Mouse (Mus musculus) cerebellum, postnatal 10 days (tissue): ENCODE data around the gene Spdl1.

Source experiments
- DNase-seq, 2 experiments: peaks; one replicate each; pipeline ENCODE4 v3.0.0; 2021; ENCODE audit warnings: mixed read lengths in 2 of 2

The Spdl1 gene

DNA sequence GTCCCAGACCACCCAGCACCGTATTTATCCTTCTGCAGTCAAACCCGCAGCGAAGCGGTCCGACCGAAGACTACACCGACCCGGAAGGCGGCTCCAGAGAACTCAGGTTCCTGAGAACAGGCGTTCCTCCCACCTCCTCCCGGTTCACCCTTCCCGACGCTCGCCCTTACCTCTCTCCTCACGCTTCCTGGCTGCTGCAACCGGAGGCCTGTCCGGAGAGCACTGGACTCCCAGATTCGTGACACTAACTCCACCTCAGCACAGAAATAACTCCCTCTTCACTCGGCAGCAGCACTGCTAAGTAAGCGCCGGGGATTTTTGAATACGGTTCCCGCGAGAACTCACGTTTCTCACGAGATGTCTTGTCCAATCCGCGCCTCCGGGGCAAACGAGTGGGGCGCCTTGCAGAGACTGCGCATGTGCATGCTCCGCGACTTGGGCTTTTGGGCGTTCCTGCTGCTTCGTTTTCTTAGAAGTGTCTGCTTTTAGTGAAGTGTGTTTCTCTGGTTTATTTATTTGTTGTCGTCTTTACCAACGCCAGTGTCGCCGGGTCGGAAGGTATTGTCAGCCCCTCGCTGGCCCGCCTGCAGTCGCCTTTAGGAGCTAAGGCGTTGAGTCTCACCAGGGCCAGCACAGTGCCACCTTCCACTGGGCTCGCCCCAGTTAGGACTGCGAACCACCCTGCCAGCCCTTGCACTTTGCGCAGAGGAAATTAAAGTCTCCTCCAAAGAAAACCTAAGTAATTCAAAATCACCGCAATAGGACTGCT, at the start of gene Spdl1:
Gene Spdl1, minus strand, starts transcription at position 324 of the 769 bp plus-strand sequence.
- peak; percentile 97 for DNase-seq

DNA sequence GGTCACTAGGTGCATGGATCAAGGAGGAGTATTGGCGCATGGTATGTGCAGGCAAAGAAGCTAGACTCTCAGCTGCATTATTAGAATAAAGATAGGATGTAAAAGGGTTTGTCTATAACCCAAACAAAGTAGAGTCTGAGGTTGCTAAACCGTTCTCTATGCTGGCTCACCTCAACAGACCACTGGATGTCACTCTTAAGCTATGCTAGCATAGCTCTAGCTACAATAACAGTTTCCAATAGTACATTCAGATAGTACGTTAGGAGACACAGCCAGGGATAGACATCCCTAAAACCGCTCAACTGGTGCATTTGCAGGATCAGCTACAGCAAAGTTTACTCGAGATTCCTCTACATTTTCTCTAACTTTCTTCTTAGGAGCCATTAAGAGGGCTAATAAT, 48.1 kb upstream of the Spdl1 start:
- DNase-seq, result peak; percentile 51 to 64

GRCm38 (mm10) chr11:34879678-34880077, 46.2 kb upstream of the Spdl1 start:
- no peak for DNase-seq

- DNase-seq, result peak; percentile 6 to 12
Measured at GRCm38 (mm10) chr11:34873861-34874260, 40.4 kb upstream of the Spdl1 start.

DNA sequence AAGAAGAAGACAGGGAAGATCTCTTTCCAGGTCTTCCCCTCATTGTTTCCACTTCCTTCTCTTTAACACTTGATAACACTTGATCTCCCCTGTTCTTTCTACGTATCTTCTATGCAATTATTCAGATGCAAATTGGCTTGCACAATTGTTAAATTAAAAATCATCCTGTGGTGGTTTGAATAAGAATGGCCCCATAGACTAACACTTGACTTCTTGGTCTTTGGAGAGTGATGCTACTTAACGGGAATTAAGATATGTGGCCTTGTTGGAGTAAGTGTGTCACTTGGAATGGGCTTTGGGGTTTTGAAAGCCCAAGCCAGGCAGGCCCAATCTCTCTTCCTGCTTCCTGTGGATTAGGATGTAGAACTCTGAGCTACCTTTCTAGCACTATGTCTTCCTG, 39.0 kb upstream of the Spdl1 start:
- DNase-seq, result no peak

DNA sequence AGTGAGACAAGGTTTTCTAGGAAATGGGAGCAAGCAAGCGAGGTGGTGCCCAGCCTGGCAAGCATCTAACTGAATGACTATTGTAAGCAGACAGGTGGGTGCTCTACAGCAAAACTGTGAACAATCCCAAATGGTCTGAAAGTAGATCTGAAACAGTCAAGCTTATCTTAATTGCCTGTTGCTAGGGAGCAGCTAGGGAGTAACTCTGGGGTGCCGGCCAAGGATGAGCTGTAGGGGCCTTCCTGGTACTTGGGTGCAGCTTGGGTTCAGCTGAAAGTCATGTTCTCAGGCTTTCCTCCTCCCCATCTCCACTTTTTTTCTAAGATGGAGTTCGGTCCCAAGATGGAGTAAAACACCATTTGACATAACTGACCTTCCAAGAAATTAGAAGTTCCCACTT, 38.5 kb upstream of the Spdl1 start:
- no peak for DNase-seq

DNA sequence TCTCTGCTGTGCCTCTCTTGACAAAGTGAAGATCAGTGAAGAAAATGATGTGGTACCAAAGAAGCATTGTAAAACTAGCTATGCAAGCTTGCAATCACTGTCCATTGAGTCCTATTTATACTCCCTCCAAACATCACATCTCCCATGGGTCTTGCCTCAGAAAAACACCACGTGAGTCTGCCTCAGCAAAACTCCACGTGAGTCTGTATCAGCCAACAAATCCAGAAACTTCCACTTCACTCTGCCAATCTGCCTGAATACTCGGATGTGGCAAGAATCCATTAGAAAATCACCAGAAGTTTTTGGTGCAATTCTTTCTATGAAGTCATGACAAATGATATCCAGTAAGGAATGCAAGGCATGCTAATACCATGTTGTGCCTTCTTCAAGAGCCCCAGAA, 38.0 kb upstream of the Spdl1 start:
- no peak for DNase-seq

GRCm38 (mm10) chr11:34868626-34869025, 35.2 kb upstream of the Spdl1 start:
- peak; percentile 30 to 42 for DNase-seq

- DNase-seq, result no peak
Measured at GRCm38 (mm10) chr11:34865741-34866270, 32.4 kb upstream of the Spdl1 start.

GRCm38 (mm10) chr11:34865181-34865580, 31.7 kb upstream of the Spdl1 start:
- DNase-seq, result no peak

GRCm38 (mm10) chr11:34856652-34857051, 23.2 kb upstream of the Spdl1 start:
- DNase-seq, result no peak

DNA sequence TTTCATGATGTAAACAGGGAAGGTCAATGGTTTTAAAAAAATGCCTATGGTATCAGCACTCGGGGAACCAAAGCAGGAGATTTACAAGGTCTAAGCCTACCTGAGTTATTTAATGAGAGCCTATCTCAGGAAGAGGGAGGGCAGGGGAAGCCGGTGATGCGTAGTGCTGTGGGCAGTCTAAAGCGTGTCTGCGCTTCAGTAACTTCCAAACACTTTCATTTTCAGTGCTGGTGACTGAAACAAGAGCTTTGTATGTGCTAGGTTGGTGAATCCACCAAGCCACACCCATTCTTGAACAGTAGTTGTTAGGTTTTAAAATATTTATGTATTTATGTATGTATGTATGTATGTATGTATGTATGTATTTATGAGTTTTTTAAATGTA, 12.8 kb upstream of the Spdl1 start:
- DNase-seq, result no peak

DNA sequence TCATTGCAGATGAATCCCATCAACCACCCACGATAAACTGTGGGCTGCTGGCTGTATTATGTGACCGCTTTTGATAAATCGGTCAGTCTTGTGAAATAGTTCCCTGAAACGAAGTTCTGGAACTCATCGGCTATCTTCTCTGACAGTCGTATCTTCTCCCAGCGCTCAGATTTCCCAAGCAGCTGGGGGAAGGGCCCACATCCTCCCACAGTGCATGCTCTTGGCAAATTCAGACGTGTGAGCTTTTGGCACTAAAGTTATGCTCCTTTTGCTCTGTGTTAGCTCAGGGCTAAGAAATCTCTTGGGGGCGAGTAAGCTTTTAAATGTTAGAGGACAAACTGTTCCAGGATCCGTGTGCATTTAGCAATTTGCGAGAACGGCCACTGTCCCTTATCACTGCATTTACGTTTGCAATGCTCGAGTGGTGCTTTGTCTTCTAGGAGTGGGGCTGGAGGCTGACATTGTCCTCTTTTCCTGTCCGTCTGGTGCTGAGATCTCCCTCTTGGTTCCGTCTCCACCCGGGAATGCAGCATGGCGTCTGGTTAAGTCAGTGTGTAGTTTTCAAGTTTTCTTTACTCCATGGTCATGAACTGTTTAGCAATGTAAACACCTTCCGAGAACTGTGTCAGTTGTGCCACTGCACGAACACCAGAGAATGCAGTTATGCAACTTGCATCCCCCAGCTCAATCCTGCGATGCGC, 12.3 kb upstream of the Spdl1 start:
- DNase-seq, result no peak

GRCm38 (mm10) chr11:34843517-34843916, 10.1 kb upstream of the Spdl1 start:
- peak; percentile 45 to 73 for DNase-seq

GRCm38 (mm10) chr11:34840283-34840682, 6.8 kb upstream of the Spdl1 start:
- DNase-seq, result no peak

GRCm38 (mm10) chr11:34839051-34839450, 5.6 kb upstream of the Spdl1 start:
- DNase-seq, result no peak

DNA sequence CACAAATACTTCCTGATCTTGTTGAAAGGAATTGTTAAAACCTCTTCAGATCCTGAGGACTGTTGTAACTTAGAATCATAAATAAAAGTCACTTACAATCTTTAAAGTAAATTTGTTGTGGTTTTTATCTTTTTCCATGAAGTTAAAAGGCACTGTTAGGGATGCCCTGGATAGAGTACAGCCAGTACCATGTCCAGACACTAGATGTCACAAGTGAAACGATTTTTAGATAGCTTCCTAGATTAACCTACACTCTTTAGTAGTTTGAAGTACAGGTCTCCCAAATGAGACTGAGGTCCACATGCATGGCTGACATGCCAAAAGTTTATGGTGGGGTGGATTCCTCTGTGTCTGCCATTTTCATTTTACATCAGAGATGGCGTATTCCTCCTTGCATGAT, 2.8 kb upstream of the Spdl1 start:
- peak; percentile 12 to 17 for DNase-seq

- no peak for DNase-seq
Measured at GRCm38 (mm10) chr11:34832678-34833077, 763 bp downstream of the Spdl1 start.

GRCm38 (mm10) chr11:34827803-34828202, 5.6 kb downstream of the Spdl1 start:
- DNase-seq, result no peak

- DNase-seq, result no peak
Measured at GRCm38 (mm10) chr11:34826940-34827339, 6.5 kb downstream of the Spdl1 start.

GRCm38 (mm10) chr11:34824791-34825190, 8.7 kb downstream of the Spdl1 start:
- DNase-seq, result no peak

DNA sequence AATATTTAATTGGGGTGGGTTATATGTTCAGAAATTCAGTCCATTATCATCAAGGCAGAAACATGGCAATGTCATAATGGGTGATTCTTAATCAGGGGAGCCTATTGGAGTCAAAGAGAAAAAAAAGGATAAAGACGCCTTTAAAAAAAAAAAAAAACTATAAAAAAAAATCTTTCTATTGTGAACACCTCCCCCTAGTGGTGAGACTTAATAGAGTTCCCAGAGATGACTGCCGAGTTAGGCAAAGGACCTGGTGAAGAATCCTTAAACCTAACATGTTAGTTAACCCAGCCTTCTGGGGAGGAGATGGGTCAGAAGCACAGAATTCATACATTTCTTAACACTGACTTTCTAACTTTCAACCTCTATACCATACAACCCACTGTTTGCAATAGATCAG, 18.7 kb downstream of the Spdl1 start:
- peak; percentile 21 to 71 for DNase-seq

GRCm38 (mm10) chr11:34814319-34814718, 19.1 kb downstream of the Spdl1 start:
- DNase-seq, result no peak

DNA sequence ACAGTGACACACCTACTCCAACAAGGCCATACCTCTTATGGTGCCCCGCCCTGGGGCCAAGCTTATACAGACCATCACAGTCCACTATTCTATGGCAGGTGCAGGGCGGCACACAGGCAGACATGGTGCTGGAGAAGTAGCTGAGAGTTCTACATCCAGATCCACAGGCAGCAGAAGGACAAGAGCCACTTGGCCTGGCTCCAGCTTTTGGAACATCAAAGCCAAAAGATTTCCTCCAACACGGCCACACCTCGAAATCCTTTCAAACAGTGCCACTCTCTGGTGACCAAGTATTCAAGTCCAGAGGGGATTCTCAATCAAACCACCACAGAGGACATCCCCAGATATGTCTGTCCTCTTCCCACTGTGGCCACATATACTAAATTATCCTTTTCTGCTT, 28.4 kb downstream of the Spdl1 start:
- DNase-seq, result peak; percentile 36 to 53
